27 mouse cellular contexts compared by ENCODE assay signal in the genomic region with DNA sequence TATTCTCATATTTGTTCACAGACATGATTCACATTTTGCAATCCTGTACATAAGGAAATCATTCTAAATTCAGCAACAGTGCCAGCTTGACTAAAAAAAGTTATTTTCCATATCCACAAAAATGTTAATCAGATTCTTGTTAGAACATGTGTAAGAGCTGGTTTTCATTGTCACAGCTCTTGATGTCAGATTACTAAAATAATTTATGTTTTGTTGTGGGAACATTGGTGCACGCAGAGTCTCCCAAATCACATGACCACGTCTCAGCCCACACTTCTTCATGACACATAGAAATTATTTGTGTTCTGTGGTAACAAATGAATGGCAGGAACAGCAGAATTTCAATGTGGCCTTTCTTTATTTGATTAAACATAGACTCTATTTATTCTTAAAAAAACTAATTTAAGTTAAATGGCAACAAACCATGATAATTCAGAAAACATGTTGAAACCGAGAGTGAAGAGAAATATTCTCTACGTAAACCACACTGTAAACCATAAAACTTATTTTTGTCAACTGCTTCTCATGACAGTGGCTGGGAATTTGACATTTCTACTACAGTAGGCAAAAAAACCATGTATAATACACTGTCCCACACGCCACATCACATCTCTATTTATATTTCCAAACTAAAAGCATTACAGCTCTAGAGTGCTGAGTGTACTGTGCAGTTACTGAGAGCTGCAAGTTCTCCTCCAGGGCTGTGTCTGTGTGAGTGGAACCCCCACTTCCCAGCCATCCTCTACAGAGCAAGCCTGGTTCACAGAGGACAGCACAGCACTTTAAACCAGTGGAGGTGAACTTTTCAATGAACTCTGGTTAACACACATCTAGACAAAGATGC. TPM values are rescaled to one million over a fixed set of nuclear protein-coding genes. Genes with fewer than 3 reads are reported as not detected.
DNase-seq lines count a peak whose midpoint lies in the region; ATAC-seq and TF ChIP-seq lines count a peak whose summit lies in the region.
"Had no signal": no experiment of that assay in that cellular context is flagged by ENCODE, and none has a peak within 500 bp of the region (broad histone marks: within the 10 kb centered on the region; RNA-seq: fewer than 3 reads in every experiment).

No protein-coding gene starts in this region.

- no peaks in the 10 kb centered on the region for H3K27me3 ChIP-seq in C2C12 (ENCODE audit: control insufficient read depth, insufficient read depth, insufficient read length)
- no peaks in the 10 kb centered on the region for H3K27me3 ChIP-seq in intestine, embryonic 15.5 days (replicated peaks)
- H3K27me3 ChIP-seq: forebrain, embryonic 13.5 days; heart, embryonic 12.5 days; liver, embryonic 15.5 days; stomach, embryonic 15.5 days had no signal

- no peak overlapping the region for H3K4me3 ChIP-seq in C2C12 (ENCODE audit: insufficient read depth, poor library complexity, severe bottlenecking)
- H3K4me3 ChIP-seq in embryonic fibroblast, embryonic 13.5 days (ENCODE audit: insufficient read depth, low read length) = no peak overlapping the region
- no peak overlapping the region for H3K4me3 ChIP-seq in intestine, embryonic 15.5 days (replicated peaks)
- H3K4me3 ChIP-seq: forebrain, embryonic 13.5 days; heart, embryonic 12.5 days; hindbrain, embryonic 10.5 days; liver, embryonic 15.5 days; stomach, embryonic 15.5 days had no signal

- no peak overlapping the region for H3K9ac ChIP-seq in intestine, embryonic 15.5 days
- H3K9ac ChIP-seq: forebrain, embryonic 13.5 days; heart, embryonic 12.5 days; liver, embryonic 15.5 days; stomach, embryonic 15.5 days had no signal

- H3K79me3 ChIP-seq in C2C12 (ENCODE audit: low read depth) = no peaks in the 10 kb centered on the region

- H3K79me2 ChIP-seq in C2C12 (ENCODE audit: control insufficient read depth, insufficient read depth) = no peaks in the 10 kb centered on the region

- H3K9me3 ChIP-seq in intestine, embryonic 15.5 days = no peaks in the 10 kb centered on the region
- H3K9me3 ChIP-seq: forebrain, embryonic 13.5 days; heart, embryonic 12.5 days; hindbrain, embryonic 10.5 days; liver, embryonic 15.5 days; stomach, embryonic 15.5 days had no signal

- ATAC-seq in intestine, embryonic 15.5 days = no peak
- ATAC-seq: CD4-positive, CD25-positive, alpha-beta regulatory T cell, adult 4 months; forebrain, embryonic 13.5 days; hindbrain, embryonic 16.5 days; intestine, embryonic 16.5 days; midbrain, embryonic 16.5 days had no signal

- WGBS in intestine, embryonic 15.5 days = 82% methylated on average over 5 of the region's 5 CpGs

- DNase-seq in left cerebral cortex, adult 11 months (ENCODE audit: low spot score) = peak; percentile 8
- no peak for DNase-seq in left cerebral cortex, adult 8-10 months (ENCODE audit: low spot score in 2 of 2)
- DNase-seq in adipocyte (ENCODE audit: low spot score) = peak; percentile 21
- DNase-seq in cerebellum, adult 11-12 months = no peak
- DNase-seq: adrenal gland, postnatal 36 days; cerebellum, adult 18-20 months; cerebellum, postnatal 25 days; gastrocnemius, postnatal 25 days; heart, adult 18-20 months; heart, postnatal 10 days; kidney, postnatal 4 days; liver; lung, postnatal 4 days; thymus, adult 18-20 months; thymus, postnatal 36 days had no signal

- H3K36me3 ChIP-seq in C2C12 (ENCODE audit: control insufficient read depth, insufficient read depth) = no peaks in the 10 kb centered on the region
- H3K36me3 ChIP-seq in intestine, embryonic 15.5 days = 0 out of 2 replicates have a peak, but pooled peaks cover 2% of the 10 kb centered on the region
- H3K36me3 ChIP-seq: liver, embryonic 15.5 days had no signal

- no peak overlapping the region for H3ac ChIP-seq in C2C12 (ENCODE audit: control insufficient read depth, insufficient read length, low read depth)

- H3K4me2 ChIP-seq in intestine, embryonic 15.5 days (replicated peaks) = no peak overlapping the region
- H3K4me2 ChIP-seq: forebrain, embryonic 13.5 days; heart, embryonic 12.5 days; liver, embryonic 15.5 days; stomach, embryonic 15.5 days had no signal

- no peak for TF ChIP-seq CTCF in C2C12 (IDR thresholded peaks at IDR 0.05; ENCODE audit: control insufficient read depth, insufficient read depth, insufficient read length)
- no peak for TF ChIP-seq CTCF in embryonic fibroblast, embryonic 13.5 days (IDR thresholded peaks at IDR 0.05; ENCODE audit: borderline replicate concordance, insufficient read depth, low read length)

- peak overlapping the region; percentile 77 for H3K27ac ChIP-seq in embryonic fibroblast, embryonic 13.5 days (ENCODE audit: insufficient read depth, low read length)
- no peak overlapping the region for H3K27ac ChIP-seq in intestine, embryonic 15.5 days
- H3K27ac ChIP-seq: forebrain, embryonic 13.5 days; hindbrain, embryonic 10.5 days; liver, embryonic 15.5 days; stomach, embryonic 15.5 days had no signal

- no peaks in the 10 kb centered on the region for H3K4me1 ChIP-seq in embryonic fibroblast, embryonic 13.5 days (ENCODE audit: control insufficient read depth, insufficient read depth, low read length)
- H3K4me1 ChIP-seq in intestine, embryonic 15.5 days (replicated peaks) = no peaks in the 10 kb centered on the region
- H3K4me1 ChIP-seq: forebrain, embryonic 13.5 days; heart, embryonic 12.5 days; liver, embryonic 15.5 days; stomach, embryonic 15.5 days had no signal

- no peak for TF ChIP-seq POLR2A in embryonic fibroblast, embryonic 13.5 days (IDR thresholded peaks at IDR 0.05; ENCODE audit: low read depth, low read length)

TF ChIP-seq in C2C12, 6 proteins besides CTCF, POLR2A, EP300 and RAD21:
- TF ChIP-seq FOSL1 (IDR thresholded peaks at IDR 0.05; ENCODE audit: insufficient read depth, low read length, poor library complexity, severe bottlenecking) = no peak
- TF ChIP-seq USF1 (IDR thresholded peaks at IDR 0.05; ENCODE audit: low read depth) = peak; percentile 79
- TF ChIP-seq MAX (IDR thresholded peaks at IDR 0.05) = no peak
- no peak for TF ChIP-seq MYOG (IDR thresholded peaks at IDR 0.05; ENCODE audit: control insufficient read depth, extremely low read depth, insufficient read length)
- no peak for TF ChIP-seq CEBPB (IDR thresholded peaks at IDR 0.05; ENCODE audit: low read depth)
- TF ChIP-seq MYOD1 (IDR thresholded peaks at IDR 0.05; ENCODE audit: control insufficient read depth, insufficient read length, low read depth) = peak; percentile 51

RNA-seq across cellular contexts. Expression of gene Aktip, which starts 17.5 kb away (rescaled TPM):
- total RNA-seq in left cerebral cortex, adult 8-10 months (2022) = 100 to 1,000 TPM; 125 to 139 (median 126) TPM
- polyA plus RNA-seq in C2C12 (2012; fragmentation: generic; extraction: Trizol) = 13.0 TPM
- polyA plus RNA-seq in embryonic fibroblast, embryonic 13.5 days (2011; ENCODE audit: insufficient read length, low read depth, missing spikeins) = 37.2 and 46.3 TPM in 2 replicates
- polyA plus RNA-seq in intestine, embryonic 15.5 days (2015; fragmentation: Nextera tagmentation; extraction: Ambion mirVana) = 43.0 and 44.9 TPM in 2 replicates

Comparison
In these comparisons a context has a peak if more than half of its experiments do, and no peak if none do; other contexts are left out.
1. DNase-seq: peak in left cerebral cortex, adult 11 months (single experiment) and adipocyte (single experiment); none in left cerebral cortex, adult 8-10 months (0 of 2) and cerebellum, adult 11-12 months (single experiment).